Mouse (Mus musculus): ENCODE measurements around the gene Nol10.

Nol10 gene

DNA sequence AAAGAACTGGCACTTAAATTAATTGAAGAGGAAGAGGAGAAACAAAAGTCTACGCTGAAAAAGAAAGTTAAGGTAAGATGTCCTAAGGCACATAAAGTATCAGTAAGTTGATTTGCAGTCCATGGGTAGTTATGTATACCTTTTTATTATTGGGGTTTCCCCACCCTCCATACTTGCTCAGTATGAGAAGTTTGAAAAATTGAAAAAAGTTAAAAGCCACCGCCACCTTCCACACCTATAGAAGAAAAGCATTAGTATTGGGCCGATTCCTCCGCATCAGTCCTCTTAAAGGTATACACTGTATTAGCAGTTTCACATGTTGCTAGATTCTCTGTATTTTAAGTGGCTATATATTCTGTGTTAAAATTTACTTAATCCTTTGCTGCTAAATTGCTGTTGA is 58.6 kb downstream of the Nol10 start:
- in situ Hi-C loops (cut with MboI, MseI), result loop anchor here (10.0 kb wide), 1 partner anchor 132 kb away; no protein-coding TSS in a partner anchor

DNA sequence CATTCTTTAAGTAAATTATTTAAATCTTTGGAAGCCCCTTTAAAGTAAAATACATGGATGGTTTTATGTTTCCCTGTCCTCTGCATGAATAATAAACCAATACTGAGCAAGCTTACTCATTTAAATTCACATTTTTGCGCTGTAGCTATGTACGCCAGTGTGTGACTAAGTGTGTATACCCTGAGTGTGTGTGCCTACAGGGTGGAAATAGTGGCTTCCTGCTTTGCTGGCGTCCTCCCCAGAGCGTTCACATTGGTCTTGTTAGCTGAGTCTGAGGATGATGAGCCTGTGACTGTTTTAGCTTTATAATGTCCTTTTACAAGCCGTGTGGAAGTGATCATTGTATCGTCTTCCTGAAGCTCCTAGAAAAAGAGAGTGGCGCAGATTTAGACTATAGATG is 60.1 kb downstream of the Nol10 start:
- in situ Hi-C loops (cut with MboI, MseI), result loop anchor here (10.0 kb wide), 1 partner anchor 134 kb away; no protein-coding TSS in a partner anchor

DNA sequence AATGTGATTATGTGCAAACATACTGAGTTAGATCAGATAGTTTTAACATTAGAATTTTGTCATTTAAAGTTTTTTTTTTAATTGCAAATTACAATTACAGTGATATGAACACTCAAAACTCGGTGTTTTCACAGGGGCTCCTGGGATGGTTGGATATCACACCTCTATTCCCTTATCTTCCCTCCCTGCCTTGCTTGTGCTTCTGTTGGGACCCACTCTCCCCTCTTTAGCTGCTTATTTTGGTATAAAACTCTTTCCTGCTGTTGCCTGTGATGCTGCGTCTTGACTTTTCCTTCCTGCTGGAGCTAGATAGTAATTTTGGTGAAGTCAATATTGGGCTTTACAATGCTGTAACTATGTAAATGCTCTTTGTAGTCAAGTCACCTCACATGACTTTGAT is 63.0 kb downstream of the Nol10 start:
- in situ Hi-C loops (cut with MboI, MseI), result no loop called here

DNA sequence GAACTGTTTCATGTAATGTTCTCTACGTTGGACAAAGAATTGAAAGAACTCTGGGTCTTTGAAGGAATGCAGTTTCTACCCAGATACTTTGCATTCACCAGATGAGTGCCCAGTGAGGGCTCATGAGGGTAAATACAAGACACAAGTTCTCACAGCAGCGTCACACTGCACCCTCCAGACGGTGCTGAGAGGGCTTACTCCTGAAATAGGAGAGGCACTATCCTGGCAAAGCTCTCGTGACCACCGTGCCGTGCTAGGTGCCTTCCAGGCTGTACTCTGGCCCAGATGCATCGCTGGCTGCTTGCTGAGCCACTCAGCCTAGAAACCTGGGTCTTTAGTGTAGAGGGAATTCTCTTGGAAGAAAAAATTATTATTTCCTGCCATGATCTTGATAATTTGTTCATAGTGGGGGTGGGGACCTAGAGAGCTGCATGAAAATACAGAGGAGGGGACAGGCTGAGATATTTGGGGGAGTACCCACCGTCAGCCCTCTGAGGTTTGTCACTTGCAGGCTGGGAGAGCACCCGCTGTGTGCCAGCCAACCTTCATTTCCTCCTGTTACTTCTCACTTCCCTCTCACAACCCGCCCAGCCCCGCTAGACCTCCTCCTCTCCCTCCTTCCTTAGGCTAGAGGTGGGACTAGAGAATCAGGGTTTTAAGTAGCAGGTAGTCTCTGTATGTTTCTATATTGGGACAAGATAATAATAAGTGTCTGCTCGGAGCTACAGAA is 63.7 kb downstream of the Nol10 start:
- in situ Hi-C loops (cut with MboI, MseI), result no loop called here

DNA sequence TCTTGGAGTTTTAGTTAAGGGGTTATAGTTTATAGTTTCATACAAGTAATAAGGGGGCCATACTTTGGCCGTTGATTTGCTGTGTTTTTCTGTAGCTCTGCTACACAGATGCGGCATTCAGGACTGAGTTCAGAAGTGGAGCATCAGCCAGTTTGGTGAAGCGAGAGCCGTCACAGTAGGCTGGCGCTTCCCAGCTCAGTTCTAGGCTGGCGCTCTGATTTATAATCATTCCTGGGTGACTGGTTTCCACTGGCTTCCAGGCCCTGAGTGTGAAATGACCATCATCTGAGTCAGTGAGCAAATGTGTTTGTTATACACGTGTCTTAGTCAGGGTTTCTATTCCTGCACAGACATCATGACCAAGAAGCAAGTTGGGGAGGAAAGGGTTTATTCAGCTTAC is 66.5 kb downstream of the Nol10 start:
- in situ Hi-C loops (cut with MboI, MseI), result no loop called here

DNA sequence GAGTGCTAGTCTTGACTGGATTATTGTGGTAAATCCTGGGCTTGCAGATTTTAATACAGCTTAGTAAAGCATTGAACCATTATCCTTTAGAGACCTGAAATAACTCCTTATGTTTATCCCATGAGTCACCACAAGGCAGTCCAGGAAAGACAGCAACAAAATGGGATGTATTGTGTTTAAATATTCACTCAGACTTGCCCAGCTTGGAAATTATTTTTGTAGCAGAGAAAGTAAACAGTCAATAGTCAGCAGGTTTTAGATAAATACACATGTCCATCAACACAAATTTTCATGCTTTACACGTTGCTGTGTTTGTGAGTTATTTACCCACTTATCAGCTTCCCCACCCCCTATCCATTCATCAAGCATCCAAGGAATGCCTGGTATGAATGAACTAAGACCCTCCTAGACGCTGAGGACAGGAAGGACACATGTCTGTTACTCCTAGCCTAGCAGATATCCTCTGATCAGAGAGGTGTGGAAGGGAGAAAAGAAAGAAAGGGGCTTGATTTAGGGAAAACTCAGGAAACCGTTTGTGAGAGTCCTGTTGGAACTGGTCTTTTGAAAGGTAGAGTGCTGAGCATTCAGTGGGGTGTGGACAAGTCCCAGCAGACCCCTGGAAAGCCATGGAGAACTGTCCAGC is 72.0 kb downstream of the Nol10 start:
- in situ Hi-C loops (cut with MboI, MseI), result no loop called here

DNA sequence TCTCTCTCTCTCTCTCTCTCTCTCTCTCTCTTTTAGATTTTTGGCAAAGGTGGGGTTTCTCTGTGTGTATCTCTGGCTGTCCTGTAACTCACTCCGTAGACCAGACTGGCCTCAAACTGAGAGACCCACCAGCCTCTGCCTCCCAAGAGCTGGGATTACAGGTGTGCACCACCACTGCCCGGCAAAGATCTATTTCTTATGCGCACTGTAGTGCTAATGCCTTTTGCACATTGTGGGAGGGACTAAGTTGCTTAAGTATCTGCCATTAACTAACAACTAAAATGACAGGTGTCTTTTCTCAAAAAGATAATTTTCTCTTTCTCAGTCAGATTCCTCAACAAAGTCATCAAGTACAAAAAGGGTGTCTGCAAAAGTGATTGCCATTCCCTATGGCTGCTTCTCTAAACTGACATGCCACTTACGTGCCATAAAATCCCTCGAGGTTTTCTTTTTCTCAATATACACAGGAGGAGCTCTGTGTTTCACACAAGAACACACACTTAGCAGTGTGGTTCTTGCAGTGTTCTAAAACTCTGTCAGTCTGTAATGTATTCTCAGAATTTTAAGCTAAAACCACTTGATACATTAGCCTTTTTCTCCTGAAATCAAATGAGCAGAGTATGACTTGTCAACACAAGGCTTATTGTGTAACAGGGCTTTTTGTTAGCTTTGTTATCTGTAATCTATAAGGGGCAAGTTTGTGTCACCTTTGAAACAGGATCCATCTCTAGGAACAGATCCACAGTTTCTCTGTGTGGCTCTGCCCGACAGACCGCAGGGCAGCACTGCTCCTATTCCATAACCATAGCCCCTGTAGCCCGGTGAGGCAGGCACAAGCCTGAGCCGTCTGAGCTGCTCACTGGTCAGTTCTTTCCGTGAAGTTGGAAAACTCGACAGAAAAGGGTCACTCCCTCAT is 77.3 kb downstream of the Nol10 start:
- in situ Hi-C loops (cut with MboI, MseI), result no loop called here

DNA sequence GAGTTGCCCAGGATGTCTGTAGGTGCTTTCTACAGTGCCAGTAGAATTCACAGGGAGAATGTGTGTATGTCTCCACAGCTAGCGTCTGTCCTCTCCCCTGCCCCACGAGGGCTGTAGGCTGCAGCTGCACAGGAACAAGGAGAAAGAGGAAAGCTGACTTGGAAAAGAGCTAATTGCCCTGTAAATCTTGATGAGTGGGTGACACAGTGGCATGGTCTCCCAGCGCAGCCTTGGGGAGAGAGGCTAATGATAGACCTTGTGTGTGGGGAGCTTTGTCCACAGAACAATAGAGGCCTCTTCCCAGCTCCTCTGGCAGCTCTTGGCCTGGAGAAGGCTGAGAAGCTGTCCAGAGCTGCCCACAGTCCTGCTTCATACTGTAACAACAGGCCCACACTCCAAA is 78.5 kb downstream of the Nol10 start:
- in situ Hi-C loops (cut with MboI, MseI), result no loop called here

DNA sequence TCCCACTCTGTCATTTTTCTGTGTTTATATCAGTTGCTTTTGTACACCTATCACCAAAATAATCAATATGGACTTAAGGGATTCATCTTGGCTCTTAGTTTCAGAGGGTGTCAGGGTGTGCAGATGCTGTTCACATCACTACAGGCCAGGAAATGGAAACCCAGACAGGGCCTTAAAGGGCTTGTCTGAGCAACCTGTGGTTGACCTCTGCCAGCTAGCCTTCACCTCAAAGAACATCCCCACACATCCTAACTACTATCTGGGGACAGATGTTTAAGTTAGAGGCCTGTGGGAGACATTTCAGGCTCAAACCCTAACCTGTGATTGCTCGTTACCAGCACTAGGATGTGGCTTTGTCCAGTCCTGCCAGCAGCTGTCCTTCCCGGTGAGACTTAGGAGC is 82.3 kb downstream of the Nol10 start:
- in situ Hi-C loops (cut with MboI, MseI), result no loop called here

DNA sequence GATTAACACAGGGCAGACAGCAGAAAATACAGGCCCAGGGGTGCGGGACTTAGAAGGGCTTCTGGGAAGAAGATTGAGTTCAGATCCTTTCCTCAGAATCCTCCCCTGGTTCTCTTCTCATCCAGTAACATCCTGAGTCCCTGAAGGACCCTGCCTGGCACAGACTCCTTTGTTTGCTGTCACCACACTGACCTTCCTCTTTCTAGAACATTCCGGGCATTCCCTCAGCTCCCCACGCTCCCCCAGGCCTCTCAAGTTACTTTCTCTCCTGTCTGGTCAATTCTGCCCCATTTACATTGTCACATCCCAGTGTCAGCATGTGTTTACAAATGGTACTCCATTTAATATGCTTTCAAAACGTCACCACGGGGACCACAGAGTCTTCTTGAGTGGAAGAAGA is 82.9 kb downstream of the Nol10 start:
- in situ Hi-C loops (cut with MboI, MseI), result no loop called here

DNA sequence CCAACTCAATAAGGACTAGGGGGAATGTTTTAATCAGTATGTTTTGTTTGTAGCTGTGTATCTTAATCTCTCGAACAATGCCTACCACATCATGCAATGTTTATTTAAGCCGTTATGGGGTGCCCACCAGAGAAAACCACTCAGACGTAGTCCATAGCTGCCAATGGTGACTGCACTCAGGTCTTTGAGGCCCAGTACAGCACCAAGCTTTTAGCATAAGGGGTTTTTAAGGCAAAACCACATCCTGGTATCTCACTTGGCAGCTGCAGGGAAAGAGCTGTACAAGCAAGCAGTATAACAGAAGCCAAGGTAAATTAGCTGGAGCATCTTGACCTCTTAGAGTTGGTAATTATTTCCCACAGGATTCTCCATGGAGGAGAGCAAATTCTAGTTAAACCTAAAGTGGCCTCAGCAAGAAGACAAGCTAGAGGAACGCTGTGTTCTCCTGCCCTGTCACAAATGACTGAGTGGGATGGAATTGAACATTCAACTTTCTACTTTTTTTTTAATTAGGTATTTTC is 83.6 kb downstream of the Nol10 start:
- in situ Hi-C loops (cut with MboI, MseI), result no loop called here

DNA sequence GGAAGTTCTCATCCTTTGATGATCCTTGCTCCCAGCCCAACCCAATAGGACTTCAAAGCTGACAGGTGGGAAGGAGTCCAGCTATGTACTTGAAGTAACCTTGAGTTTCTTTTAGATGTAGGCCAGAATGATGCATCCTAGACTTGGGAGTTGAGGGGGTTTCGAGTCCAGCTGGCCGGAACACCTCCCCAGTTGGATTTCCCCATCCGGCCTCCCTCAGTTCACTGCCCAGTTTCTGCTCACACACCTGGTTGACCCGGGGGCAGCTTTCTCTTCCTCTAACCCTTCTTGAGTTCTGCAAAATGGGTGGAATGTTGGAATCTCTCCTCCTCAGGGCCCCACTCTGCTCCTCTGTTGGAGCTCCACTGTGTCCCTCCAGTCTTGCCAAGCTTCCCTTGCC is 85.5 kb downstream of the Nol10 start:
- in situ Hi-C loops (cut with MboI, MseI), result no loop called here

DNA sequence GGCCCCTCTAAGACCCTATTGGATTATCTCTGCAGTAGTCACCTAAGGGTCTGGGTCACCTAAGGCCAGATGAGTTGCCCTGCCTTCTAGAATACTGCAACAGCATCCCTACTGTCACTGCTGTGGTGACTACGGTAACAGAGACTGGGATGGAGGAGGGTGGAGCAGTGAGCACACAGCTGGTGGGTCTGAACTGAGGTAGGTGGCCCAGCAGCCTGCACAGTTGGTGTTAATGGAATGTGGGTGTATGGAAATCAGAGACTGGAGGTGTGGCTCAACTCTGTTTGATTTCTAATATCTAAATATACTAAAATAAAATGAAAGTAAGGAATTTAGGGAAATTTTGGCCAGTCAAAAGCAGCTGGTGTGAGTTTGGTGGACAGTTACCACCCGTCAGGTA is 88.2 kb downstream of the Nol10 start:
- in situ Hi-C loops (cut with MboI, MseI), result no loop called here

DNA sequence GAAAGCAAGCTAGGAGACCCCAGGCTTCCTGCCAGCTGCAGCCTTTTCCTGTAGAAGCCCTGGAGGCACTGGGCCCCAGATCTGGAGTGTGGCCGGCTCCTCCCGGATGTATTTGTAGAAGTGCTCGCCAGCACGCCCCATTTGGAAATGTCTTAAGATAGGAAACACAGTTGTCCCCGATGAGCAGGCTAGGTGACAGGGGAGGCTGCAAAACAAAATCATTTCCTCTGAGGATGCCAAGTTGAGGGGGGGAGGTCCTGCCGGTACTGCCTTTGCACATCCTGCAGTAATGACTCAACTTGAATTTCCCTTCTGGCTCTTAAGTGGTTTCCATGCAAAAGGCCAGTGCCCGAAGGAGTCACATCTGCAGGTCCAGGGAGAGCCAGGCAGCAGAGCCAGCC is 92.0 kb downstream of the Nol10 start:
- in situ Hi-C loops (cut with MboI, MseI), result no loop called here

DNA sequence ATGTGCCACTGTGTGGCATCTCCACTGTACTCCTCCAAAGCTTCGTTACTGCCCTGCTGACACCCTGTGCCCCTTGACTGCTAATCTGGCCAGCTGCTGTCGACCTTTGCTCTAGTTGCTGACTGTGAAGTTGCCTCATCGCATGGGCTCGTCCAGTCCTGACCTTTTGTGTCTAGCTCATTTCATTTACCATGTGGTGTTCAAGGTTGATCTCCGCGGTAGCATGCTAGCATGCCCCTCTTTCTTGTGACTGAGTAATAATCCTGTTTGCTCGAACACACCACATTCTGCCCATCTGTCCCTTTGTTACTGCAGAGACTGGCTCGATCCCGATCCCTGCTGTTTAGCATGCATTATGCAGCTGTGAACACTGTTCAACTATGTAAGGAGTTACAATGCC is 93.2 kb downstream of the Nol10 start:
- in situ Hi-C loops (cut with MboI, MseI), result no loop called here

DNA sequence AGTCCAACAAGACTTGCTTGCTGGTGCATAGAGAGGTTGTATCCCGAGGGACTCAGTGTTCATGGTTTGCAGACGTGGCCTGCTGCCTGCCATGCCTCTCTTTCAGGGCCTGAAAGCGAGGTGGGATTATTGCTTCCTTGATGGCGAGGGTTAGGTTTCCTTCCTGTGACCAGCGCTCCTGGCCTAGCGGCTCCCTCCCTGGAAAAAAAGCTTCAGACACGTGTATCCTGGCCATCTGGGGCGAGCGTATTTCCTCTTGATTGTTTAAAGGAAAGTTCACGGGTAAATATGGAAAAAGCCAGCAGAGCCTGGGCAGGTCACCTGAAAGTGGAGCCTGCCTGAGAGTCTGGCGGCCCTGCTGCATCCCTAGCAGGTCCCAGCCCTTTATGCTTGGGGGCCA is 96.1 kb downstream of the Nol10 start:
- in situ Hi-C loops (cut with MboI, MseI), result no loop called here

DNA sequence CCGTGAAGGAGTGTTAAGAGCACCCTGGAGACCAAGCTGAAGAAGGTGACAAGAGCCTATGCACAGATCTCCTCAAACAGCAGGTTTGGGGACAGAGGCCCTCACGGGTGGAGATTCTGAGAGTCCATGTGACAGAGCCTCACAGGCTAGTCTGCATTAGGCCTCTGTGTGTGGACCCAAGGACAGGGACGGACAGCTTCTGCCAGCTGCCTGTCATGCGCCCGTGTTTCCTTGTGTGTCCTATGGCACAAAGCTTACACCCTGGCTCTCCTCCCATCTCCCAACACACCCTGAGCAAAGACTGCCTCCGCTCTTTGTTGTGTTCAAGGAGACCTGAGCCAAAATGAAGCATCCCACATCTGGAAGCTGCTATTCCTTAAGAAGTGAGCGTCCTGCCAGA is 97.0 kb downstream of the Nol10 start:
- in situ Hi-C loops (cut with MboI, MseI), result no loop called here

DNA sequence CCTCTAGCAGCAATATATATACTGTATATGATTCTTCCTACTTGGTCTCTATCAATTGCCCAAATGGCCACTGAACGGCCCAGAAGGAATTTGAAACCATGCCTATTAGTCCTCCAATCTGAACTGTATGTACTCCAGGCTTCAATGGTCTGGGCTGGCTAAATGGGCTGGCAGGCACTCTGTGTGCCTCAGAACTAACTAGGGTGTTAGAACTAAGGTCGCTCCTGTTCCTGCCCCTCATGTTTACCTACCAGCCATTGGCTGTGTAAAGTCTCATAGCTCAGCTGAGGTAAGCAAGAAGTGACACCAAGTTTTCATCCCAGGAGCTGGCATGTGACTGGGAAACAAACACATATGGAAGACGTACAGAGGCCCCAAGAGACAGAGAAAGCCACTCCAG is 100.5 kb downstream of the Nol10 start:
- in situ Hi-C loops (cut with MboI, MseI), result no loop called here

DNA sequence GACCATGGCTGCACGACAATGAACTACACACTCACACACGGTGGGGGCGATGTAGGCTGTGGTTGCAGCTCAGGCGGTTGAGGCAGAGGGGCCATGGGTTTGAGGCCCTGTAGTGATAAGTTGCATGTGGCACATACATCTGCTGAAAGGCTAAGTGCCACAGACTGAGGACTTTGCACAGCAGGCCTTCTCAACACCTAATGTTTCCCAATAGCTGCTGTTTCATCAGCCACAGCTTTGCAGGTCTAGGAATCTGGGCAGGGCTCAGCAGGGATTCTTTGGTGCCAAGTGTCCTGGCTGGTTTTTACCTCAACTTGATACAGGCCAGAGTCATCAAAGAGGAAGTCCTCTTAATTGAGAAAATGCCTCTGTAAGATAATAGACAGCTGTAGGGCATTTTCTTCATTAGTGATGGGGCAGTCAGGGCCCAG is 101.4 kb downstream of the Nol10 start:
- in situ Hi-C loops (cut with MboI, MseI), result no loop called here

DNA sequence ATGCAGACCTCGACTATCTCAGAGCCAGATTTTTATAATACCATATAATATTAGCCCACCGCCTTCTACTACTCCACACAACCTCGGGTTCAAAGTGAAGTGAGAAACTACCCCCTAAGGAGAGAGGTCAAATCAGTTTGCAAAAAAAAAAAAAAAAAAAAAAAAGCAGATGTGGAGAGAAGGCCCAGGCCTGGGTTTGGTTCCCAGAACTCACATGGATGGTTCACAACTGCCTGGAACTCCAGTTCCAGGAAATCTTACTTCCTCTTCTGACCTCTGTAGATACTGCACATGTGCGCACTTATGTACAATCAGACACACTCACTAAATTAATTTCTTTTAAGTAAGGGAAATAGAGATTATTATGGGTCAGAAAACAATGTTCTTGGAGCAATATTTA is 102.2 kb downstream of the Nol10 start:
- in situ Hi-C loops (cut with MboI, MseI), result no loop called here

DNA sequence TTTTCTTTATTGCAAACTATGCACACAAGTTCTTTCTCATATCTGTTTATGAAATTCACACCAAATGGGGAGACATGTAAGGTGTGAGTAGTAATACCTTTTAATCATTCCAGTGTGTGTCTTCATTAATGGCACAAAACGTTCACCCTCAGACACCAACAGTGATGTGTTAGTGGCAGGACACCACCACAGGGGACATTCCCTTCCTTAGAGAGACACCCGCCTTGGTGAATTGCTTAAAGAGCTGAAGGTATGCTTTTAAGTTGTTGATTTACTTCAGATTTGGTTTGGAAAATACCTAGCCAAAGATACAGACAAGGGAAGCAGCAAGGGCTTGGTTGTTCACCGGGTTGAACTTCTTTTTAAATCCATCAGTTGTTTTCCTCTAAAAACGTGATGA is 102.7 kb downstream of the Nol10 start:
- in situ Hi-C loops (cut with MboI, MseI), result no loop called here

DNA sequence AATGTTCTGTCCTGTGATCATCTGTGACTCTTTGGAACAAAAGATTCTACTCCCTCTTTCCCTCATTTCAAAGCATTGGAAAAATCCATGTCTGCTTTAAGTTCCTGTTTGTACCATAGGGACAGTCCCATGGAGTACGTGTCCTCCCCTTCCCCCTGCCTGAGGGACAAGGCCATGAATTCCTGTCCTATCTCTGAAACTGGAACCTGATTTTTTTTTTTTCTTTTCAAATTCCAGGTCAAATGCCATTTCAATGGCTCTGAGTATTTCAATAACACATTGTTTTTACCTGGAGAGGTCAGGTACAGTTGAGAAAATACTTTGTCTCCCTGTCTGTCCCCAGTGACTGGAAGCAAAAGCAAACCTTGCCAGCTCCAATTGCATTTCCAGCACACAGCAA is 104.0 kb downstream of the Nol10 start:
- in situ Hi-C loops (cut with MboI, MseI), result no loop called here

All from T-helper 2 cell (primary cell).